Mouse (Mus musculus): ENCODE measurements around the gene Fxyd4.
A peak's percentile ranks its signal among the peaks of the same experiment; 100 is the strongest.

- peak; percentile 27; the same call in 1 of the 2 replicates for TF ChIP-seq EP300 (IDR thresholded peaks at IDR 0.05)
- peak; percentile 21; the same call in 1 of the 2 replicates for TF ChIP-seq CTCF (IDR thresholded peaks at IDR 0.05)
Observed at GRCm38 (mm10) chr6:117906590-117907271, 30.8 kb downstream of the Fxyd4 start.

Measured in lung, postnatal 0 days (tissue).